Mouse (Mus musculus): ENCODE data around the gene Col24a1. TPM values are rescaled to one million over a fixed set of nuclear protein-coding genes. Genes with fewer than 3 reads are reported as not detected.
A peak's percentile ranks its signal among the peaks of the same experiment; 100 is the strongest.

Col24a1 gene
- polyA plus RNA-seq, 1 experiment from 2014 or later = 1.3 TPM

DNA sequence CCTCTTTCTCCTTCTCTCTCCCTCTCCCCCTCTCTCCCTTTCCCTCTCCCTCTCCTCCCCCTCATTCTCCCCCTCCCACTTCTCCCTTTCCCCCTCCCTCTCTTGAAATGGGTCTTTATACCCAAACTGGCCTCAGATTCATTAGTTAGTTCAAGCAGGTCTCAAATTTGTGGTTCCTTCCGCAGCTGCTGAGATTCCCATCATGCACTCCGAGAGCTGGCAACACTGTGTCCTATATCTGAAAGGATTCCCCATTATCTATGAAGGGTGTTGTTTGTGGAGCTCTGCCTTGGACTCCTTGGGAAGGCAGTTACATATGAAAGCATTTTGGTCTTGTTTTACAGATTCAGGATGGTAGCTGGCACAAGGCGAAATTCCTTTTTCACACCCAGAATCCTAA is 257.9 kb downstream of the Col24a1 start:
- H3K36me3 ChIP-seq (replicated peaks) = no peaks in the 10 kb centered on the region
- no peak overlapping the region for H3K27ac ChIP-seq
- no peak overlapping the region for H3K9ac ChIP-seq
- H3K27me3 ChIP-seq = no peaks in the 10 kb centered on the region
- H3K4me2 ChIP-seq = no peak overlapping the region
- 72% methylated on average over 3 of the region's 3 CpGs for WGBS
- ATAC-seq (ENCODE audit: low FRiP score) = no peak
- no peak overlapping the region for H3K4me3 ChIP-seq (replicated peaks)
- no peaks in the 10 kb centered on the region for H3K4me1 ChIP-seq
- H3K9me3 ChIP-seq = no peaks in the 10 kb centered on the region

- no peak for ATAC-seq (ENCODE audit: low FRiP score)
- Histone ChIP-seq H3K4me2 (no peak overlapping the region), H3K27me3 (no peaks in the 10 kb centered on the region), H3K4me1 (no peaks in the 10 kb centered on the region), H3K9me3 (no peaks in the 10 kb centered on the region), H3K9ac (no peak overlapping the region), H3K36me3 (replicated peaks) (no peaks in the 10 kb centered on the region), H3K4me3 (replicated peaks) (no peak overlapping the region), H3K27ac (no peak overlapping the region)
- WGBS = 90% methylated on average over 2 of the region's 2 CpGs
Measured at GRCm38 (mm10) chr3:145554388-145554787, 262.1 kb downstream of the Col24a1 start.

GRCm38 (mm10) chr3:145556206-145556605 is 263.9 kb downstream of the Col24a1 start:
- no peak overlapping the region for H3K4me3 ChIP-seq (replicated peaks)
- no peak overlapping the region for H3K9ac ChIP-seq
- H3K9me3 ChIP-seq = no peaks in the 10 kb centered on the region
- H3K27me3 ChIP-seq = no peaks in the 10 kb centered on the region
- WGBS = 92% methylated on average over 10 of the region's 10 CpGs
- no peak overlapping the region for H3K27ac ChIP-seq
- H3K4me1 ChIP-seq = no peaks in the 10 kb centered on the region
- H3K36me3 ChIP-seq (replicated peaks) = no peaks in the 10 kb centered on the region
- H3K4me2 ChIP-seq = no peak overlapping the region
- ATAC-seq (ENCODE audit: low FRiP score) = no peak

GRCm38 (mm10) chr3:145559675-145560074 is 267.4 kb downstream of the Col24a1 start:
- no peak for ATAC-seq (ENCODE audit: low FRiP score)
- WGBS = 94% methylated on average over 5 of the region's 5 CpGs
- H3K4me3 ChIP-seq (replicated peaks) = no peak overlapping the region
- no peak overlapping the region for H3K27ac ChIP-seq
- H3K4me1 ChIP-seq = no peaks in the 10 kb centered on the region
- H3K27me3 ChIP-seq = no peaks in the 10 kb centered on the region
- no peak overlapping the region for H3K9ac ChIP-seq
- H3K9me3 ChIP-seq = peaks cover 11% of the 10 kb centered on the region; the same call in 1 of the 2 replicates
- no peaks in the 10 kb centered on the region for H3K36me3 ChIP-seq (replicated peaks)
- H3K4me2 ChIP-seq = no peak overlapping the region

- no peaks in the 10 kb centered on the region for H3K36me3 ChIP-seq (replicated peaks)
- peaks cover 11% of the 10 kb centered on the region; the same call in 1 of the 2 replicates for H3K9me3 ChIP-seq
- no peak overlapping the region for H3K4me3 ChIP-seq (replicated peaks)
- H3K27ac ChIP-seq = no peak overlapping the region
- 89% methylated on average over 4 of the region's 4 CpGs for WGBS
- H3K9ac ChIP-seq = no peak overlapping the region
- ATAC-seq (ENCODE audit: low FRiP score) = no peak
- no peaks in the 10 kb centered on the region for H3K27me3 ChIP-seq
- no peaks in the 10 kb centered on the region for H3K4me1 ChIP-seq
- H3K4me2 ChIP-seq = no peak overlapping the region
Measured at GRCm38 (mm10) chr3:145560117-145560516, 267.8 kb downstream of the Col24a1 start.

DNA sequence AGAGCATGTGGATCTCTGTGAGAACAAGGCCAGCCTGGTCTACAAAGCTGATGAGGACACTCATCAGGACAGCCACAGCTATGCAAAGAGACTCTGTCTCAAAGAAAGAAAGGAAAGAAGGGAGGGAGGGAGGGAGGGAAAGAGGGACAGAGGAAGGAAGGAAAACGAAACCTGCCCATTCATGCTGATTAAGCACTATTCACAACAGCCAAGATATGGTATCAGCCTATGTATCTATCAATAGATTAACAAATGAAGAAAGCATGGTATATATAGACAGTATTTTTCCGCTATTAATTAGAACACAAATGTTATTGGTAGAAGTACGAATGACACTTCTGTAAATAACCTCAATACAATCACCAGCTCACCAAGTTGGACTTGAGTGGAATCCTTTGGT is 282.2 kb downstream of the Col24a1 start:
- H3K27me3 ChIP-seq = no peaks in the 10 kb centered on the region
- no peak overlapping the region for H3K4me2 ChIP-seq
- H3K36me3 ChIP-seq (replicated peaks) = peaks cover 15% of the 10 kb centered on the region
- H3K4me3 ChIP-seq (replicated peaks) = no peak overlapping the region
- no peaks in the 10 kb centered on the region for H3K9me3 ChIP-seq
- no peak overlapping the region for H3K27ac ChIP-seq
- WGBS = 89% methylated on average over 3 of the region's 3 CpGs
- H3K9ac ChIP-seq = no peak overlapping the region
- ATAC-seq (ENCODE audit: low FRiP score) = no peak
- peaks cover 13% of the 10 kb centered on the region for H3K4me1 ChIP-seq

DNA sequence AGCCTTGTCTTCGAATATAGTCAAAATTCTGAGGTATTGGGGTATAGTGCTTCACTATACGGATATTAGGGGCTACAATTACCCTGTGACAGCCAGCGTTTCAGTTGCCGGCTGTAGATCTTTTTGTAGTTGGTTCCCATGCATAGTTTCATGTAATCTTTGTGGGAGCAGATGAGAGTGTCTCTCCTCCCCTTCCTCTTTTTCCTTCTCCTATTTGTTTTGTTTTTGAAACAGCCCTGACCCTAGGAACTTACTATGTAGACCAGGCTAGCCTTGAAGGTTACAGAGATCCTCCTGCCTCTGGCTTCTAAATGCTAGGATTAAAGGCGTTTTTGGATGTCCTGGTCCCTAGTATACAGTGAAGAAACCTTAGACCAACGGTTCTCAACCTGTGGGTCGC is 283.1 kb downstream of the Col24a1 start:
- H3K4me2 ChIP-seq = peak overlapping the region; percentile 88
- WGBS = 84% methylated on average over 7 of the region's 7 CpGs
- peaks cover 15% of the 10 kb centered on the region for H3K36me3 ChIP-seq (replicated peaks)
- peaks cover 13% of the 10 kb centered on the region for H3K4me1 ChIP-seq
- H3K27ac ChIP-seq = no peak overlapping the region
- no peak overlapping the region for H3K9ac ChIP-seq
- ATAC-seq (ENCODE audit: low FRiP score) = no peak; the same call in 1 of the 2 replicates
- no peaks in the 10 kb centered on the region for H3K27me3 ChIP-seq
- no peaks in the 10 kb centered on the region for H3K9me3 ChIP-seq
- H3K4me3 ChIP-seq (replicated peaks) = peak overlapping the region; percentile 81

DNA sequence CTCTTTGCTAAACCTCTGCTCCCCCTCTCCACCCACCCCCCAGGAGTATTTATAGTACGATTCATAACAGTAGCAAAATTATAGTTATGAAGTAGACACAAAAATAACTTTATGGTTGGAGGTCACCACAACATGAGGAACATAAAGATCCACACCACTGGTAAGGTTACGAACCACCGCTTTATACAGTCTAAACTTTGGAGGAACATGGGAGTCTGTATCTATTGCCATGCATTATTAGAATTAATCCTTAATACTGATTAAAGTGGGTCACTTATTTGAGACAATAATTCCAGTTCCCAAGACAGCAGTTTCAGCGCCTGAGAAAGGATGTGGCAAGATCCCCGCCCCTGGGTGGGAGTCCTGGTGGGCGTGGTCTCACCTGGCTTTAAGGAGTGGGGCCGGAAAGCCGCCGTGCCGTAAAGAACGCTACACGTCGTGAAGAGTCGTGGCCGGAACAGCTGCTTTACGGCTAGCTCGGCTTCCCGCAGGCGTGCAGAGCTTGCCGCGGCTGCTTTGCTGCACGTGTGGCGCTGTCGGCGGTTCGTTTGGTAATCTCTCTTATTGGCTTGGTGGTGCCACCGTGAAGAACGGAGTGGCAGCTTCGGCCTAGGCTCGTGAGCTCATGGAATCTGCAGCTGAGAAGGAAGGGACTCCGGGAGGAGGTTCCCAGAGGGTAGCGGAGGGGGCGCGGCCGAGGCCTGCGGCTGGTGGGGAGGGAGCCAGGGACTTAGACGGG is 283.6 kb downstream of the Col24a1 start, which contains the start of gene Znhit6:
Gene Znhit6, plus strand, starts transcription at position 463 of the 739 bp plus-strand sequence.
- Histone ChIP-seq H3K27ac (peak within 1 kb of the TSS; percentile 65; the same call in 1 of the 2 replicates), H3K4me1 (peaks cover 13% of the 10 kb centered on the region), H3K36me3 (replicated peaks) (peaks cover 19% of the 10 kb centered on the region), H3K4me3 (replicated peaks) (peak within 1 kb of the TSS; percentile 81), H3K9ac (peak within 1 kb of the TSS; percentile 74), H3K4me2 (peak within 1 kb of the TSS; percentile 88), H3K9me3 (no peaks in the 10 kb centered on the region), H3K27me3 (no peaks in the 10 kb centered on the region)
- peak; percentile 94 for ATAC-seq (ENCODE audit: low FRiP score)
- 6% methylated on average over 37 of the region's 37 CpGs for WGBS

DNA sequence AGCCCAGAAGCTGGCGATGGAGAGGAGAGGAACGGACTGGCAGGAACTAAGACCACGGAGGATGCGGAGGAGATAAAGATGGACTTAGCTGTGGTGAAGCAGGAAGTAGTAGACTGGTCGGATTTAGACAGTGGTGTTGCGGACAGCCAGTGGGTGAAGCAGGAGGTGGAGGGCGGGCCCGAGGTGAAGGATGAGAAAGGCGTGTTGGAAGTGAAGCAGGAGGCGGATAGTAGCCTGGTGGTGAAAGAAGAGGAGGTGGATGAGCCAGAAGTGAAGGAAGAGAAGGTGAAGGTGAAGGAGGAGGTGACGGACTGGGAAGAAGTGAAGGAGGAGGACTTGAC is 284.2 kb downstream of the Col24a1 start:
- Histone ChIP-seq H3K4me2 (peak overlapping the region; percentile 88), H3K36me3 (replicated peaks) (peaks cover 24% of the 10 kb centered on the region), H3K27ac (peak overlapping the region; percentile 65; the same call in 1 of the 2 replicates), H3K27me3 (no peaks in the 10 kb centered on the region), H3K4me1 (peaks cover 13% of the 10 kb centered on the region), H3K4me3 (replicated peaks) (peak overlapping the region; percentile 81), H3K9me3 (no peaks in the 10 kb centered on the region), H3K9ac (peak overlapping the region; percentile 74)
- 0% methylated on average over 11 of the region's 11 CpGs for WGBS
- ATAC-seq (ENCODE audit: low FRiP score) = no peak

- H3K27me3 ChIP-seq = no peaks in the 10 kb centered on the region
- peaks cover 24% of the 10 kb centered on the region for H3K36me3 ChIP-seq (replicated peaks)
- peak overlapping the region; percentile 81 for H3K4me3 ChIP-seq (replicated peaks)
- H3K4me2 ChIP-seq = peak overlapping the region; percentile 88
- peak overlapping the region; percentile 74 for H3K9ac ChIP-seq
- H3K27ac ChIP-seq = no peak overlapping the region
- no peaks in the 10 kb centered on the region for H3K9me3 ChIP-seq
- ATAC-seq (ENCODE audit: low FRiP score) = no peak
- 27% methylated on average over 15 of the region's 15 CpGs for WGBS
- H3K4me1 ChIP-seq = peaks cover 13% of the 10 kb centered on the region
Measured at GRCm38 (mm10) chr3:145576876-145577275, 284.6 kb downstream of the Col24a1 start.

- Histone ChIP-seq H3K4me1 (no peaks in the 10 kb centered on the region), H3K4me2 (no peak overlapping the region), H3K9ac (no peak overlapping the region), H3K27ac (no peak overlapping the region), H3K27me3 (no peaks in the 10 kb centered on the region), H3K36me3 (replicated peaks) (peaks cover 62% of the 10 kb centered on the region), H3K9me3 (no peaks in the 10 kb centered on the region), H3K4me3 (replicated peaks) (no peak overlapping the region)
- no peak for ATAC-seq (ENCODE audit: low FRiP score)
- 90% methylated on average over 4 of the region's 4 CpGs for WGBS
Measured at GRCm38 (mm10) chr3:145583043-145583442, 290.8 kb downstream of the Col24a1 start.

GRCm38 (mm10) chr3:145583522-145584200 is 291.4 kb downstream of the Col24a1 start:
- WGBS = 67% methylated on average over 3 of the region's 3 CpGs
- Histone ChIP-seq H3K4me1 (no peaks in the 10 kb centered on the region), H3K4me2 (no peak overlapping the region), H3K4me3 (replicated peaks) (no peak overlapping the region), H3K9ac (no peak overlapping the region), H3K9me3 (no peaks in the 10 kb centered on the region), H3K36me3 (replicated peaks) (peaks cover 56% of the 10 kb centered on the region), H3K27me3 (no peaks in the 10 kb centered on the region), H3K27ac (no peak overlapping the region)
- ATAC-seq (ENCODE audit: low FRiP score) = no peak

All from forebrain, embryonic 12.5 days (tissue).